Mouse (Mus musculus) frontal cortex, postnatal 14 days (tissue): ENCODE data around the gene C8g.

Experiments
- DNase-seq, 2 experiments: peaks; one replicate each; pipeline ENCODE4 v3.0.0; 2022; ENCODE audit warnings: low spot score in 2 of 2

Gene C8g

DNA sequence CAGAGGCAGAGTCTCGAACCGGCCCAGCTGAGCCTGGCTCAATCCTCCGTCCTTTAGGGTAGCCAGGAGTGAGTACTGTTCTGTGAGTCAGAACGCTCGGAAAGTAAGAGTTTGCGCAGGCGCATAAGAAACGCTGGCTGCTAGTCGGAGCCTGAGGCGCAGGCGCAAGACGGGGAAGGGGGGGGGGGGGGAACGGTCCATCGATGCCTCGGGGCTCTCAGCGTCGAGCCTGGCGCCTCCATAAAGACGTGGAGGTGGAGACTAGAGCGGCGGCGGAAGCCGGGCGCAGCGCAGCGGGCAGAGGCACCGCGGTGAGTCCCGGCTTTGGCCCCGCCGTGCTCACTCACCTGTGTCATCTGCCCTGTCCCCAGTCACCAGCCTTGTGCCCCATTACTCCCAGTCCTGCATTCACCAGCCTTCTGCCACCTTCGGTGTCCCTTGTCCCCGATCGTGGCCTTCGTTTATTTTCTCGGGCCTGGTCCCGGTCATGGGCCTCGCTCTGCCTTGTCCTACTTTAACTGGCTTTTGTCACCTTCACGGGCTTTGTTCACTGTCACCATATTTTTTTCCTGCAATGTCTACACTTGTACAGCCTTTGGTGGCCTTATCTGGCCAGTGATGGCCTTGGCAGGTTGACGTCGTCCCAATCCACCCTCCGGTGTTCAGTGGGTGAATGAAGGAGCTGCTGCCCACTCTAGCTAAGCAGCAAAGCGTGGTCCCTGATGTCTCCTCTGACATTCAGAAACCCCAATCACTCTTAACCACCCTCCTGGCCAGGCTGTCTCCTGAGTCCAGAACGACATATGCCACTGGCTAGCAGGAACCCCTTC, 728 bp downstream of the C8g start, which contains the start of gene Fbxw5:
Fbxw5 (plus strand) TSS at position 175 of the 830 bp plus-strand sequence.
- peak; percentile 68 to 69 for DNase-seq

DNA sequence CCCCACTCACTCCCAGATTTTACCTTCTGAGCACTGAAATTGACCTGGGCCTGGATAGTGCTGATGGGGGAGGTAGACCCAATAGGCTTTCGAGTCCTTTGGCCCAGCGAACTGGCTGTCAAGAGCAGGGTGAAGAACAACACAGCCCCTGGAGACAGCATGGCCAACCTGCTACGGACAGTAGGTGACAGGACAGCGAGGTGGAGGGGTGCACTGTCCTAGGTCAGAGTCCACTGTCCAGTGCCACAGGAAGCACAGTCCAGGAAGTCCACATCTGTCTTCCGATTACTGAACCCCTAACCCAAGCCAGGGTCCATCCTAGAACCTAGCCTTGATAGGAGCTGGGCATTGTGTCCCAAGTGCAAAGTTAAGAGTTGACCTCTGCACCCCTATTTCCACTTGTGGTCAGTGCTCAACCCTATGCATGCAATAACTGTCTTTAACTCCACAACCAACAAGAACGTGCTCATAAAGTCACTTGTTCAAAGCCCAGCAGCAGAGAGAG, 1.4 kb downstream of the C8g start:
- DNase-seq = no peak

DNA sequence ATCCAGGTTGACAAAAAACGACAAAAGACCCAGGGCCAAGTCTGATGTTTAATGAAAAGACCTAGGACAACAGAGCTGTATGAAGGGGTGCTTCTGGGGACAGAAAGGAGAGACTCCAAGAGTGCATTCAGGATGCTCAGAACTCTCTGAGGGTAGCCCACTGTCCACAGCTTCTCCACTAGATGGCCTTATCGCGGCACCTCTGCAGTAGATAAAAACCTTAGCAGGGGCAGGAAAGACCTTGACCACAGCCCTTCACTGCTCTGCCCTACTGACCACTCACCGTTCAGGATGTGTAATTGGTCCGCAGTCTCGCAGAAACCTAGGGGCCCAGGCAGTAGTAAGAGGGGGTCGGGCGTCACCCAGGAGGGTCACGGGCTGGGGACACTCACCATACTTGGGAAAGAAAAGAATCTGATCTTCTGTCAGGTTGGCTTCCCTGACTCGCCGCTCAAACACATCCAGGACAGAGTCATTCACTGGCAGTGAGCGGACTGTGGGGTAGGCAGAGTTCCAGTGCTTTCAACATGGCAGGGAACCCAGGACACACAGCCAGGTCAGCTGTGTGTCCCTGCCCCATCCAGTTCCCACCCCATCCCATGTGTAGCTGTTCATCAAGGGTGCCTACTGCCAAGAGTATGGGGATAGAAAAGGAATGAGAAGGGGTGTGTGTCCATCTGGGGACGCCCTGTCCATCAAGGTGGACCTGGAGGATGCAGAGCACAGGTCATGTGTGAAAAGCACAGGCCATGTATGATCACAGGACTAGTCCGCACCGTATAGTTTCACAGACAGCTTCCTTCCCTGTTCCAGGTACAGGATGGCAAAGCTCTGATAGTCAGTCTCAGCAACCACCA, 2.7 kb downstream of the C8g start:
- no peak for DNase-seq

DNA sequence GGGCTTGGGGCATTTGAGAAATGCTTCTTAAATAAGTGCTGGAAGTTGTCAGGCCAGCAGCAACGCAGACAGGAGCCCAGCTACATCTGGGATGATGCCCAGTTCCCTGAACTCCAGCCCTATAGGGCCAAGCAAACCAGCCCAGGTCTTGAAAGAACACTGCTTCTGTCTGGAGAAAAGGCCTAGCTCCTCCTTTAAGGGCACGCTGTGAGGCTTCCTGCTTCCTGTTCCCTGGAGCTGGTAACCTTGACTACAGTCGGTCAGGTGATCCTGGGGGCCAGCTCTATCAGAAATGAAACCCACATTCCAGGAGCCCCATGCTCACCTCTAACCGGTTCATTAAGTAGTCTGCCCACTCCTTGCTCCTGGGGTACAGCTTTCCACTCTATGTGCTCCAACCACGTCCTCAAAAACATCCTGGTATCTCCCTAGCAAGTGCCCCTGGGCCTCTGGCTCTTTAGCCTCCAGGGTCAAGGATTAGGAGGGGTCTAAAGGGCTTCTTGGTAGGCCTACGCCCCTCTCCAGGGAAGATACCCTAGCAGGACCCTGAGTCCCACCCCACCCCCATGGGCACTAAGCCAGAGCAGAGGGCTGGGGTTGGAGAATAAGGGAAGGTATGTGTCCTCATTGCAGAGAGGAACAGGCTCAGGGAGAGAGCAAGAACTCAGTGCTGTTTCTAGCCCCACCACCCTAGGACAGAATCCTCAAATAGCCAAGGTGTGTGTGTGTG, 3.5 kb downstream of the C8g start:
- no peak for DNase-seq

DNA sequence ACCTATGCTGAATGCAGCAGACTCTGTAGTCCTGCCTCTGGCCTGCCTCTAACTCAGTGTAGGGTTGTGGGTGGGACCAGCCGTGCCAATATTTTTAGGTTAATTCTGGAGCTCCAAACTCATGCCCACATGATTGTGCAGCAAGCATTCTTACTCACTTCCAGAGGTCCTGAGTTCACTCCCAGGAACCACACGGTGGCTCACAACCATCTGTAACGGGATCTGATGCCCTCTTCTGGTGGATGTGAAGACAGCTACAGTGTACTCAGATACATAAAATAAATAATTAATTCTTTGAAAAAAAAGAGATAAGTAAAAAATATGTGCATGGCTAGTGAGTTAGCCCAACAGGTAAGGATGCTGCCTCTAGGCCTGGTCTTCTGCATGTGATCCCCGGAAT, 5.1 kb downstream of the C8g start:
- DNase-seq = no peak

DNA sequence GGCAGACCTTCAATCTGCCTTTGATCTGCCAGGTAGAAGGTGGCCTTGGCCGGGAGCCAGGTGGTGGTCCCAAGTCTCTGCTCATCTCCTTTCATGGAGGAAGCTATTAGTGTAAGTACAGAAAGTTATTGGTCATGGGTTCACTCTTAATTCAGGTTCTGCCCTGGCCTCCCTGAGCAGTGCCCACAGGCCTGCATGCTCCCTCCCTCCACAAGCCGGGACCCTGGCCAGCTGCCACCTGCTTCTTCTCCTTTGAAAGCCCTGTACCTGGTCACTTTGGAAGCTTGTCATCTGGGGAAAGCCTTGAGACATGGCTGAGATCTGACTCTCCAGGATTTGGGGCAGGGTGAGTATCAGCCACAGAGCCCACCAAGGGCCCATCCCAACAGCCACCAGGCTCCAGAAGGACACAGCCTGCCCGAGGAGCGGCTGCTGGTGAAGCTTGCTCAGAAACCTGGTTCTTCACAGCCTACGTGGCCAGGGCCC, 8.0 kb downstream of the C8g start, which contains the start of gene Lcn12:
Lcn12 (minus strand) TSS at position 436 of the 486 bp plus-strand sequence.
- no peak for DNase-seq

DNA sequence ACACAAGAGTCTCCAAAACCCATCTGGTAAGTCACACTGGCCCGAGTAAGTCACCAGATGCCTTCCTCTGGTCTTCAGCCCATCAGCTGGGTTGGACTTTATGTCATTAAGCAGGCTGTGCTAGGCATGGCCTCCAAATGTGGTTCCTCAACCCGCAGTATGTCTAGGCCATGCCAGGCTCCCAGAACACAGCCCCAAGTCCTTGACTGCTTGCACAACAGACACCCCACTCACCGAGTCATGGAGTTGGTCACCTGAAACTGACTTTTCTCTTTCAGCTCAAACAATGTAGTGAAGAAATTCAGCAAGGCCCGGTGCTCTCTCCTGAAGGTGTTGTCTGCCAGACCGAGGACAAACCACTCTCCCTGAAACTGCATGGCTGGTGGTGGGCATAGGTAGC, 8.5 kb downstream of the C8g start:
- DNase-seq = no peak

DNA sequence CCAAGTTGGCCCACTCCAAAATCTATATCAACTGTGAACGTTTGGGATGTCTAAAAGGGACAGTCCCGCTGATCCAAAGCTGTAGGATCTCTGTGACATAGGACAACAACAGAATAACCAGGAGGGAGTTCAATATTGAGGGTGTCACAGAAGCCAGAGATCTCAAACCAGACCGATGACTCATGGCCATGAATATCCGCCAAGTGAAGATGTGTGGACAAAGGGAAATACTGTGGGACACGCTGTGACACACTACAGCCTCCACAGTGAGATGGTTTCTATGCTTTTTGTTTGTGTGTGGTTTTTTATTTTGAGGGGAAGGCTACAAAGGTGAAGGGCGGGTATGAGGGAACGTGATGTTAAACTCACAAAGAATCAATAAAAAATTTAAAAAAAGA, 12.8 kb downstream of the C8g start:
- no peak for DNase-seq

DNA sequence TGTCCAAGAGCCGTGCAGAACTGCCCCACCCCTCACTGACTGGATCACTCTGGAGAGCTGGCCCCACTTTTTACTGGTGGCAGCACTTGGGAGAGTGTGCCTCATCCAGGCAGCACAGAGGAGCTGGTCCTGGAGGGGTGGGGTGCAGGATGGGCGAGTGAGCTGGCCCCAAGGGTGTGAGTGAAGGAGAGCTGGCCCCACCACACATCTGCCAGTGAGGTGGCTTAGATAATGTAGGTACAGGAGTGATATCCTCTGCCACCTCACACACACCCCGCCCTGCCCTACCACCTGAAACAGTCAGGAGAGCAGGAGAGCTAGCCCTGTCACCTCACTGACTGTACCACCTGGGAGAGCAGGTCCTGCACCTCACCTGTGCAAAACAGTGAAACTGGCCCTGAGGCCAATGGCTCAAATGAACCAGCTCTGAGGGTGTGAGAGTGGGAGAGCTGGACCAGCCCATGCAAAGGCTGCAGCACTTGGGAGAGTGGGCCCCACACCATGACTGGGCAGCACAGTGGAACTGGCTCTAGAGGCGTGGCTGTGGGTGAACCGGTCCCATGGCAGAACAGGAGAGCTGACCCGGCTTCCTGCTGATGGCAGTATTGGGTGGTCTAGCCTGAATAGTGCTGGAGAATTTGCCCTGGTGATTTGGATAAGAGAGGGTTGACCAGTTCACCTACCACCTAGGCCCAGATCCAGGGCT, 13.4 kb downstream of the C8g start:
- no peak for DNase-seq

DNA sequence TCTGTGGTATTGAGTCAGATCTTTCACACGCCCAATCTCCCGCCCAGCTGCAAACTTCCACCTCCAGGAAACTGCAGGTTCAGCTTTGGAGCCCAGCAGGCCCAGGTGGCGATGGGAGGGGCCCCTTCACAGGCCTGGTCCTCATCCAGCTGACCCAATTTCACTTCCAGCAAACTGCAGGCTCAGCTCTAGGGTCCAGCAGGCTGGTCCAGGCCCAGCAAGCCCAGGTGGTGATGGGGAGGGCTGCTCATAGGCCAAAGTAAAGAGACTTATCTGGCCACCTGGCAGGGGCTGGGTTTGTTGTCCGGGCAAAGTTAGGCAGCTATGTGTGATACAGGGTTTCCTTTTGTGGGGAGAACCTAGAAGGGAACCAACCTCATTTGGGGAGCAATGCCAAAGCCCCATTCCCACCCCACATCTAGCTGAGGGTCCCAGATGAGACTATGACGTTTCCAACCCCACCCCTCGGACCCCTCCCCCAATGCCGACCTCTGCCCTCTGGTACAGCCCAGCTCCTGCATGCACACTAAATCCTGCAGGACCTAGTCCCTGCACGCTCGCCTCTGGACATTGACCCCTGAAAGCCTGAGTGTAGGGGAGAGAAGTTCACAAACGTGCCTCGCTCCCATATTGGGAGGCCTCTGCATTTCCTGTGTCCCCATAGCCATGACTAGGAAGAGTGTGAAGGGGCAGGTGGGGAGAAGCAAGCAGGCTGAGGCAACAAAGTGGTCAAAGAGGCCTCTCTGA, 16.4 kb downstream of the C8g start:
- no peak for DNase-seq

DNA sequence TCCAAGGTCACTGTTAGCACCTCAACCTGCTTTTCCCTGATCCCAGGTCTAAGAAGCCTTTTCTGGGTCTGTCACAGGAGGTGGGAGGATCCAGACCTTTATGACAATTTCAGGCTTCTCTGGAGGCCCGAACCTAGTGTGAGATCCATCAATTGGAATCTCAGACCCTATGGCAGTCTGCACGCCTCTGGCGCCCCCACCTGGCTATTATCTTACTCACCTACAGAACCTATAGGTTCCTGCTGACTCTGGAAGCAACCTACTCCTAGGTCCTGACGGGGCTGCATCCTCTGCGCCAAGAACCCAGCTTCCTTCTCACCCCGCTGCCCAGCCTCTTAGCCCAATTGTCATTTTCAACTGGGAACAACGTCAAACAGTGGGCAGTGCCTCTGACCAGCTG, 18.6 kb downstream of the C8g start:
- no peak for DNase-seq

DNA sequence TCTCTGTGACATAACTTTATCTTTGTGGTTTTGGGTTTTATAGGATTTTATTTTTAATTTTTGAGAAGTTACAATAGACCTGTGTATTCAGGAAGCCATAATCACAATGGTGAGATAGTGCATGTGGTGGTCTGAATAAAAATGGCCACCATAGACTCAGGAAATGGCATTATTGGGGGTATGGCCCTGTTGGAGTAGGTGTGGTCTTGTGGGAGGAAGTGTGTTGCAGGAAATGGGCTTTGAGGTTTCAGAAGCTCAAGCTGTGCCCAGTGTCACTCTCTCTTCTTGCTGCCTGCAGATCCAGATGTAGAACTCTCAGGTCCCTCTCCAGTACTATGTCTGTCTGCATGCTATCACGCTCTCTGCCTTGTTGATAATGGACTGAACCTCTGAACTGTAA, 21.0 kb downstream of the C8g start:
- no peak for DNase-seq

DNA sequence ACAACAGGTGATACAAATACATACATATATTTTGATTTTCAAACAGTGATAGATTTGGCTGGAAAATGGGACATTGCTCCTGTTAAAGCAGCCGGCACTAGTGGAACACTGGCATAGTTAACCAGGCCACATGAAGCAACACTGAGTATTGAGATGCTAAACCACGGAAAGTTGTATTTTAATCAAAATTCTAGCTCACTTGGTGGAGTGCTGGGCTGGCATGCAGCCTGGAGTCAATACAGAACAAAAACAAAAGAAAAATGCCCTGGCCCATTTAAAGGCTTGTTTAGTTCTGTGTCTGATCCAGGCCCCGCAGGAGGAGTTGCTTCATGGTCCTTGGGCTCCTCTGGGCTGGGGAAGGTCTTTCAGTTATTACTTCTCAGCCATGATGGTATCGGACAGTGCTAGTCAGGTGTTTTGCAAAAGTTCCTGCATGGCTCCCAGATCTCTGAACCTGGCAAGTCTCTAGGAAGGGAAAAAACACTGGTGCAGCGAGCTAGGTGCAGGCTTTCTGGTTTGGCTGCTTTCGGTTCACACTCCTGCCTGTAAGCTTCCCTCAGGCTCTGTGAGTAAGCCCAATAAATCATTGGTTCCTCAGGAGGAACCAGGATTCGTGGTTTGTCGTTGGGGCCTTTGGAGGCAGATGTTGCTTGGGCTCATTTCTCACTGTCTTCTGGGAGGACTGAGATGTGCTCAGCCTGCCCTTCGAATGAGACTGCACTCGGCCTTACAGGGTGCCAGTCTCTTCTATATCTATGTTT, 21.8 kb downstream of the C8g start:
- no peak for DNase-seq

DNA sequence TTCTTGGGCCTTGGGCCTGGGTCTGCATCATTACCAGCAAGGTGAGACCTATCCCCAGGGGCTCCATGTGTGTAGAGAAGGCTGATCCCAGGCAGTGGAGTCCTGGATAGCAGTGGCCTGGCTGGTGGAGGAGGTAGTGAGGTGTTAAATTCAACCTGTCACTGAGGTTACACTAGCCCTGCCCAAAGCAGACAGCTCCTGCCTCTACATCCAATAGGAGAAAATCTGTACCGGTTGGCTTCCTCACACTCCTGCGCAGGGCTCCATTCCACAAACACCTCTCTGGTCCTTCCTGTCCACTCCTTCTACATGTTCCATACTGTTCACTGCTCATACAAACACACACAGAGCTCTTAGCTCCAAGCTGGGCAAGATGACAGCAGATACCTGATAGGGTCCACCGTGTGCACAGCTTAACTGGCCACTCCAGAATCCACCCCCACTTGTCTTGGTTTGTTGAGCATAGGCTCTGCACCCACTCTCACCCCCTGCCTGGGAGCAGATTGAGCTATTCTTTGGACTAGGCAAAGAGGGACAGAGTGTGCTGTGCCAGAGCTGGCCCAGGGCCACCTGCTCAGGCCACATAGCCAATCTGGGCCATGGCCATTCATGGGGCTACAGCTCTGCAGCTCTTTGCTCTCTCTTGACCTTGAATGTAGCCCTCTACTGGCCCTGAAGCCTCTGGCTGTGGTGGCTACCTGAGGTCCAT, 23.4 kb downstream of the C8g start:
- DNase-seq = peak in 1 of 2 experiments; percentile 33

DNA sequence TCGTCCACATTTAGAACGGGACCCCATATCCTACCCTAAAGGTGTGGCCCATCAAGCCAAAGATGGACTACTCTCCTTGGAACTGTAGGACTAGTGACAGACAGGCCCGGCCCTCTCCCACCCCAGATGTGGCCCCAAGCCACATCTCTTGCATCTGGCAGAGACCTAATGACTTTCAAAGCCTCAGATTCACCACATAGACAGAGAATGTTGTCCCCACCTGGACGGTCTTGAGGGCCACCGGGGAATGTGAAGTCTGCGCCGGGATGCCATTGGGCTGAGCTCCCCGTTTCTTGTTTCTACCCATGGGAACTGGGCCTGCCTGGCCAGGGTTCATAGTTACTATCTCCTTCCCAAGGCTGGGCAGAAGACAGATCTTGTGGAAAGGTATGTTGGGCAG, 24.0 kb downstream of the C8g start:
- no peak for DNase-seq

DNA sequence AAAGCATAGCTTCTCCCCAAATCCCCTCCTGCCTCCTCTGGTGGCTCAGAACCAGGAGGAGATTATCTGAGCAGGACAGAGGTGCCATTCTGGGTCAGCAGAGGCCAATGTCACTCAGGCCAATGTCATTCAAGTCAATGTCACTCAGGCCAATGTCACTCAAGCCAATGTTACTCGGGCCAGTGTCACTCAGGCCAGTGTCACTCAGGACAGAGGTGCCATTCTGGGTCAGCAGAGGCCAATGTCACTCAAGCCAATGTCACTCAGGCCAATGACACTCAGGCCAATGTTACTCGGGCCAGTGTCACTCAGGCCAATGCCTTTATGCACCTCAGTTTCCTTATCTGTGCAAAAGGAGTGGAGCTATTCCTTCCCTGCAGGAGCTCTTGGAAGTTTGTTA, 29.0 kb downstream of the C8g start:
- no peak for DNase-seq

DNA sequence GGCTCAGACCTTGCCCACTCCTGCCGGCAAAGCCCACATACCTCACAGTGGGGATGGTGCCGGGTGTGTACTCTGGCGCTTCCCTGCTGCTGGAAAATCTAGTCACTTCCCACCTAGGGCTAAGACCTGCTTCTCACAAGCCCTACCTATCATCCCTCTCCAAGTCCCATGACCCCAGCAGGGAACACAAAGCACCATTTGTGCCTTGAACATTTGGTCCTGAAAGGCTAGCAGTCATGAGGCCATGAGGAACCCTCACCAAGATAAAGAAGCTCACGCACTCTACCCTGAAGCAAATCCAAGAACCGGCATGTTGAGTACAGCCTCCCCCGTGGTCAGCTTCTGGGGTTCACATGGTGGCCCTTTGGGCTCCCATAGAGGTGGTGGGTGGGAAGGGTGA, 31.6 kb downstream of the C8g start, which contains the start of gene Ptgds:
Ptgds (minus strand) TSS at position 78 of the 400 bp plus-strand sequence.
- DNase-seq = no peak

DNA sequence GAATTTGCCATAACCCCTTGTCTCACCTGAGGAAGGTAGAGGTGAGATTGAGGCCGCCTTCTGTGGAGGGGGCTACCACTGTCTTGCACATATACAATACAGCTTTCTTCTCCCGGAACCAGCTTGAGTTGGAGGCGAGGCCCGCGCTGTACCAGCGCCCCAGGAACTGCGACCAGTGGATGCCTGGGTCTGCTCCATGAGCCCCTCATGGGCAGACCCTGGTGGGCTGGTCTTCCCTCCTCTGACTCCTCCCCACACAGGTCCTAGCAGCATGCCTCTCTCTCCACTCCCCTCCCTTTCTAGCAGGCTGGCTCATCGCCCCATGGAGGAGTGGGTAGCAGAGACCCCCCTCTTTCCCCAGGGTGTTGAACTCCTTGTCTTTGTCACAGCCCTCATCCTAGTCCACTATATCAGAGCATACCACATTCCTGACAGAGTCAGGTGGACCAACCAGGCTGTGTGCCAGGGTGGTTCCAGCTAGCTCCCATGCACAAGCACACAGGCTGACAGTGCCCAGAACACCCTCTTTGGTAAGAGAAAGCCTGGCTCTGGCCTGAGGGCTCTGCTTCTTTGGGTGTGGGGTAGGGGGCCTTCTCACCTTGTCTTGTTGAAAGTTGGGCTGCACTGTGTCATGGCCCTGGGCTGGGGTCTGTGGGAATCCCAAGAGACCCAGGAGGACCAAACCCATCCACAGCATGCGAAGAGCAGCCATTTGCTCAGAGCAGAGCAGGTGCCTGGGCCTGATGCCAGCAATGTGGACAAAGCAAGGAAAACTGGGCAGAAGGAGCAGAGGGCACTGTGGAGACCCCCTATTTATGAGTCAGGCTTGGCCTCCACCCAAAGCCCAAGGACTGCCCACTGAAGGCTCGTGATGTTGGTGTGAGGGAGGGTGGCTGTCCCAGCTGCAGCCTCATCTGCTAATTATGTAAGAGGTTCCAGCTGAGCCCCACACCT, 32.3 kb downstream of the C8g start:
- DNase-seq = no peak
